Mouse (Mus musculus): ENCODE data around the gene Sema5b. TPM values are rescaled to one million over a fixed set of nuclear protein-coding genes. Genes with fewer than 3 reads are reported as not detected.

Sema5b gene
- polyA plus RNA-seq (2012; rRNA removed): 6.5 and 8.3 TPM in 2 replicates

DNA sequence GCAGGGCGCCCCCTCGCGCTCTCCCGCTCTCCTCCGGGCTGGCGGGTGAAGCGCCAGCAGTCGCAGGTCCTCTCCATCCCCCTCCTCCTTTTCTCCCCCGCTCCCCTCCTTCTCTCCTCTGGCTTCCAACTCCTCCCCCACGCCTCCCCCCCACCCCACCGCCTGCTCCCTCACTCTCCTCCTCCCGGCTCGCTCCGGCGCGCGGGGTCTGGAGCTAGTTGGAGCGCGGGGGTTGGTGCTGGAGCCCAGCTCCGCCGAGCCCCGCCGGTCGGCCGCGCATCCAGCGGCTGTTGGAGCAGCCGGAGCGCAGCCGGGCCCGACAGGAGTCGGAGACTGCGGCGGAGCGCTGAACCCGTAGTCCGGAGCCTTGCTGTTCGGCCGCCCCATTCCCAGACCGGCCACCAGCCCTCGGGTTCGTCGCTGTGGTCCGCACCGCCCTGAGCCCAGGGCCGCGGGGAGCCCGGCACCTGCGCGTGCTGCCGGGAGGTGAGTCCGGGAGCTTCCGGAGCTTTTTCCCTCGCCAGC, at the start of gene Sema5b:
Sema5b (plus strand) TSS at position 29 of the 525 bp plus-strand sequence.
- DNase-seq (ENCODE audit: low read depth): no peak

DNA sequence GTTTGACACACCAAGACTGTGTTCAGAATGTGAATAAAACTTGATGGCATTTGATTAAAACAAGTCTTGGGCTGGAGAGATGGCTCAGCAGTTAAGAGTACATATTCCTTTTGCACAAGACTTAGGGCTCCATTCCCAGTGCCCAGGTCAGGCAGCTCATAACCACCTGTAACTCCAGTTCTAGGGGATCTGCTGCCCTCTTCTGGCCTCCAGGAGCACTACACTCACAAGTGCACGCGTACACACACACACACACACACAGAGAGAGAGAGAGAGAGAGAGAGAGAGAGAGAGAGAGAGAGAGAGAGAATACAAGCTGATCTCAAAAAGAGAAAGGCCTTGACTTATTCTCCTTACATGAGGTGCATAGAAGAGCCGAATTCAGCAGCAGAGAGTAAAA, 40.6 kb upstream of the Sema5b start:
- DNase-seq (ENCODE audit: low read depth): no peak

DNA sequence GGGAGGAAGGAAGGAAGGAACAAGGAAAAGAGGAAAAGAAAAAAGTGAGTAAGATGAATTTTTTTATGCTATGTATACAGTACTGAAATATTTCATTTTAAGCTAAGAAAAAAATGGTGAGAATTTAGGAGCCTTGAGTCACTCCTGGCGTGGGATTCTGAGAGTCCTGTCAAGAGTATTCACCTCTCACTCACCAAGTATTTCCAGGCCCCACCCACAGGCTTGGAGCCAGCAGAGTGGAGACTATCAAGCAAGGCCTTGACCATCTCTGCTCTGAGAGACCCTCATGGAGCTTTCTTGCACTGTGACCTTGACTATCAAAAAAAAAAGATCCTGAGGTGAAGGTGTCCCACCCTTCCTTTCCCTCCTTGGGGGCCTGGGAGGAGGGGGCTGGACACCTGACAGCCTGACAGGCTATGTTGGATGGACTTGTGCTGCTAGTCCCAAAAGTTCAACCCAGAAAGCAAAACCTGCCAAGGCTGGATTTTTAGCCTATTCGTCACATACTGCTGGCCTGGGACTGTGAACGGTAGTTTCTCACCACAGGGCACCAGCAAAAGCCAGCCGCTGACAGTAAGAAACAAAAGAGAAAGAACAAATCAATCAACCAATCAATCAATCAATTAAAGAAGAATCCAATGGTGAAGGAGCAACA, 39.7 kb upstream of the Sema5b start:
- DNase-seq (ENCODE audit: low read depth): no peak

DNA sequence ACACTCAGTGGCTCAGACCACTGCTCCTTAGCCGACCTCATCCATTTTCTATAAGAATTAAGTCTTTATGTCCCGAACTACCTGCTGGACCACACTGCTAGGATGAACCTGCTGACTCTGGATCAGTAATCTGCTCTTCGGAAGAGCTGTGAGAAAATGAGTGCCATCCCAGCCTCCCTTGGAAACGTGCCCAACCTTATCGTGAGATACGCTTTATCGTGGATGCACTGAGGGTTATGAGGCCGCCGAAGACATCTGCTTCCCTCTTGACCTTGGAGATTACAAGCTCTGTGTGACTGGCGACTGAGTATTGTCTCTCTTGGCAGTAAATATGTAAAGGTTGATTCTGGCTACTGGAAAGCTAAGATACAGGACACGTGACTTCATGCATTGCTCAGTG, 38.5 kb upstream of the Sema5b start:
- no peak for DNase-seq (ENCODE audit: low read depth)

DNA sequence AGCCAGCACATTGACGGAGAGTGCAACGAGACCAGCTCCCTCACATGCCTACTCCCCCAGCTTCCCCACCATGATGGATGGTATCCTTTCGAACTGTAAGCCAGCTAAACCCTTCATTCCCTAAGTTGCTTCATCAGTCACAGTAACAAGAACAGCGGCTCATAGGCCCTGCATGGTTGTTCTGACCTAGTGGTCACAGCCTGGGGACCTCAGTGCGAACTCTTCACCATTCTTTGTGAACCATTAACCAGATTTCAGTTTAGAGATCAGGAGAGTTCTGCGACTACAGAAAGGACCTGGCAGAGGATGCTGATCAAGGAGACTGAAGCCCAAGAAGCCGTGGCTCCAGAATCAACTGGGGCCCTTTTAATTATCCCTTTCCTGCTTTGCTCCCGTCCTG, 36.7 kb upstream of the Sema5b start:
- DNase-seq (ENCODE audit: low read depth): no peak

DNA sequence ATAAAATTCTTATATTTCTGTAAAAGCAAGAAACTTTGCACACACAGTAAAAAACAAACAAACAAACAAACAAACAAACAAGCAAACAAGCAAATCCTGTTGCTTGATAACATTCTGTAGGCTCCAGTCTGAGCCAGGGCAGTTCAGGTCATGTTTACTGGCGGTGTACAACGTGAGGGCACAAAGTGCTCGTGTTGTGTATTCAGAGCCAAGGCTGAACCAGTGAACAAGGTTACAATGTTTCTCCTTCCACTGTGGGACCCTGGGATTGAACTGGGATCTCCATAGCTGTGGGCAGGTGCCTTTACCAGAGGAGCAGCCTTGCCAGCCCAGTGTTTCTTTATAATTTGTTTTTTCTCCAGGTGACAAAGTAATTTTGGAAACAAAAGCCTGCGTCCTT, 35.2 kb upstream of the Sema5b start:
- no peak for DNase-seq (ENCODE audit: low read depth)

DNA sequence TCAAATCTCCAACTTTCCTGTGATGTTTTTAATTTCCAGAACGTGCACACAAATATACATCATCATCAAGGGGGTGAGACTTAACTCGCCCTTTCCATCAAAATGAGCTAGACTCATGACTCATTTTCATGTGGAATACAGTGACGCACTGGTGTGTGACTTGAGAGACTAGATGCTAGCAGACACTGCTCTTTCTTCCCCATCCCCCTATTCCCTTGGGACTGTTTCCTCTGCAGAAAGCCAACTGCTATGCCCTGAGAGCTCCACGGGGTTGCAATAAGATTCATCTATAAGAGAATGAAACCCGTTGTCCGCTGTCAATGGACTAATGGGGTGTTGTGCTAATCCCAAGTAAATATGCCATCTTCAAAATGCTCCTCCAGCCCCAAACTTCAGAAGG, 32.4 kb upstream of the Sema5b start:
- DNase-seq (ENCODE audit: low read depth): no peak

DNA sequence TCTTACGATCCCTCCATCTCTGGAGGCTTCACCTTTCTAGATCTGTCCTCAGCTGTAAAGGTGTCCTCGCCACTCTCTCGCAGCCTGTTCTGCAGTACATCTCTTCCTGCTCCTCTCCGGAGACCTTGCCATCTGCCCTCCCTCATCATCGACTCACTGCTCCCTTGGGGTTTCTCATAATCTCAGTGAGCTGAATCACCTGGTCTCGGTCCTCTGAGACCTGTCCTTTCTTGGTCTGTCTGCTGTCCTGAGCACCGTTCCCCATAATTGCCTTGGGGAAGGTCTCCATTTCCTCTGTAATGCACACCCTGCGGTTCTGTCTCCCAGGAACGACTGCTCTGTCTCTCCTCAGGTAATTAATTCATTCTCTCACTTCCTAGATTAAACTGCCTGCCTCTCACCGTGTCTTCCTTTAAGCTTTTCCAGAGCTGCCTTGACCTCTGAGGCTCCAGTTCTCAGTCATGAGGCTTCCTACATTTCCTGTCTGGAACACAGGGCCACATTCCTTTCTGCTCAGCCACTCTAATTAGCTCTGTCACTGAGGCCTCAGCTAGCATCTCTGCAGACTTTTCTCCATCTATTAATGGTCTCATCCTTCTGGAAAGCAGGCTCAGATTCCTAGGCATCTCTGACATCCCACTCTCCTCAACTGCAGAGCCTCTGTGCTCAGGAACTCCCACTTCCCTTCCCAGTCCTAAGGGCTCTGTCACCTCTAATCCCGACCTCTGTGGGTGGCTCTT, 31.4 kb upstream of the Sema5b start:
- DNase-seq (ENCODE audit: low read depth): no peak

DNA sequence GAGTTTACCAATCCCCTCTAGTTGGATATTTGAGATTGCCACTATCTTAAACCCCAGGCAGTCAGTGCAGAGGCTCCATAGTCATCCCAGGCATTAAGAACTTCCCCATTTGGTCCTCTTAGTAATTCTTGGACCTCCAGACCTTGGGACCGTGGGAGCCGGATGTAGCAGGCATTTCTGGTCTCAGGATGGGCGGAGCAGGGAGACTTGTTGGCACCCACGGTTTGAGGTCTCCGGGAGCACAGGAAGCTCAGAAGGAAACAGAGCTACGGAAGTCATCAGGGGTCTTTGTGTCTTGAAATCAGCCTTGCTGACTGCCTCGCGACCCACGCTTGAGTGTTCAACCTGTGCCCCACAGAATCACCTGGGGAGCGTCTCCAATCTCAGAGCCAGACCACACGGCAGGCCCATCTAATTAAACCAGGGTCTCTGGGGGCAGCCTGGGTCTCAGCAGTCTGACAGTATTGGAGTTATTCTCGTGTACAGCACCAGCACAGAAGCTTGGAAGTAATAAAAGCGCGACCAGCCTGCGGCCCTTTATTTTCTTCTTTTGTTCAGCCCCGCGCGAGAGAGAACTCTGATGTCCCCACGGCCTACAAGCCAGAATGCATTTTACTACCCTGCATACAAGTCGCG, 24.9 kb upstream of the Sema5b start:
- DNase-seq (ENCODE audit: low read depth): no peak

DNA sequence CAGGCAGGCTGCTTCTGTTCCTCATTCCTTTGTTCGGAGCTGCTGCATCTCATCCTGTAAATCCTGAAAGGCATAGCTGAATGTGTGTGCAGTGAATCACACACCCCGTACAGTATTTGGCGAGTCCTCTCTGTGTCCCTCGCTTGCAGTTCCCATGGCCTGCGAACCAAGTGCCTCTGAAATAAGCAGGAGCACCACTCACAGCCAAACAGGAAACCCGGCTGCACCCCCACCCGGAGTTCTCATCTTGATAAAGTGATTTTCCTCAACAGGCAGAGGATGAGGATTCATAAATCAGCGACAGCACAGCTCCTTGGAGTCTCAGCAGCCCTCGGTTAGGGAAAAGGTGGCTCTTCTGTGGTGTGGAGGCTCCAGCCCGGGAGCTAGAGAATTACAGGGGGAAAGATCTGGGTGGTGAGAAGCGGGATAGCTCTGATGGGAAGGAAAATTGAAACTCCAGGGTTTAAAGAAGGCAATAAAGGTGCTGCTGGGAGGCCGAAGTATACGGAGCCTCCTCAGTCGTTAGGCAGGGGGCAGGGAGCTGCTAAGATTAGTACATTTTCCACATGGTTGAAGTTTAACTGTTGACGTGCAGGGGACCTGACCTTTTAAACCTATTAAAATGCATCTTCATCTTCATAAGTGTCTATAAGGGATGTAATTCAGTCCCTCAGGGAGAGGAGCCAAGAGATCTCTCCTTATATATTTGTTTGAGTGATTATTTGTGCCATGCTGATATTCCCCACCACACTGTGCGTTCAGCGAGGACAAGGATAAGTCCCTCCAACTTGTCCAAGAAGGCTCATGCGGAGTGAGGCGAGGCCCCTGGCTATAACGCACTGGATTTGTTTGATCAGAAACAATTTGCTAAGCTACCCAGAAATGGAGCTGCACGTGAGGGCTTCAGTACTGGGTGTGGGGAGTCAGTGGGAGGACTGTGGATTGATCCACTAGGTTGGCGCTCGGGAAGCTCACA, 22.7 kb upstream of the Sema5b start:
- DNase-seq (ENCODE audit: low read depth): no peak

DNA sequence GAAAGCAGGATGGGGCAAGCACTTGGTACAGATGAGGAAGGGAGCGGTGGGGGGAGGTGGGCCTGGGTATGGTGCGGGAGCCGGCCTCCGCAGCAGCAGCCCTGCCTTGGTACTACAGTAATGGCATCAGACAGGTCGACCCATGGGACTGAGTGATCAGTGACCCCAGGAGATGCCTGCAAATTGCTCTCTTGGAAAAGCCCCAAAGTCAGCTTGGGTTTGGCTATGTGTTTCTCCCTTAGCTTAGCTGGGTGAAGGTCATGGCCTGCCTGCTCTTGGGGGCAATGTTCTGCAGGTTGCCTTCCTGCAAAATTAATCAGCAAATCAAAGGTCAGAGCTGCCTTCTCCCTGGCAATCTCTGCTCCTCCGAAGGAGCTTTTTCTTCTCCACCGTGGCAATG, 21.7 kb upstream of the Sema5b start:
- no peak for DNase-seq (ENCODE audit: low read depth)

DNA sequence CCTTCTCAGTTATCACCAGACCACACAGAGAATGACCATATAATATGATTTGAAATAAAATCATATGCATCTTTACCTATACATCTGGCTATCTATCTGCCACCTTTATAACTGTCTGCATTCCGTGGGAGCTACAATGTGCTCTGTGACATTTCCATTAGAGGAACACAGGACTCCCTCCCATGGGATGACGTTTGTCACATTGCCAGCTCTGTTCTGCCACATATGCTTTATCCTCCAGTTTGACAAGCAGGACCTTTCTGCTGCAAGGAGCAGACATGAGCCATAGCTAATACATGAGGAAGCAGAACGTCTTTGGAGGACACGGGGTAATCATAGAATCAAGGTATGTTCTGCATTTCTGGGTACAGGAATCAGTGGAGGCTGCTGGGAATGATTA, 16.7 kb upstream of the Sema5b start:
- DNase-seq (ENCODE audit: low read depth): no peak

DNA sequence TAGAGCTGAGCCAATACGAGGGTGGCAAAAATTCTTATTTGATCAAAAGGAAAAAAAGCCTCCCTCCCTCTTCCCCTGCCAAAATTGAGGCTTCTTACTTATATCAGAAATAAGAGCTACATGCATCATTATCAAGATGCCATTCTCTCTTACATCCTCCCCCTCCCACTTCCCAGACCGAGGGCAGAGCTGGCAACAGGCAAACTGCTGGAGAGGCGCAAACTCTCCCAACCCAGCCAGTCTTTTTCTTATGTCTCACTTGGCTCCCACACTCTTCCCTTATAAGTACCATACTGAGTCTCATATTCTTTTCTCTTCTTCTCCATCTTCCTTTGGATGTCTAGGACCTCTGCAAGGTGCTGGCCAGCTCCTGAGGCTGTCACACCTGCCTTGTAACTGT, 6.3 kb upstream of the Sema5b start:
- DNase-seq (ENCODE audit: low read depth): no peak

DNA sequence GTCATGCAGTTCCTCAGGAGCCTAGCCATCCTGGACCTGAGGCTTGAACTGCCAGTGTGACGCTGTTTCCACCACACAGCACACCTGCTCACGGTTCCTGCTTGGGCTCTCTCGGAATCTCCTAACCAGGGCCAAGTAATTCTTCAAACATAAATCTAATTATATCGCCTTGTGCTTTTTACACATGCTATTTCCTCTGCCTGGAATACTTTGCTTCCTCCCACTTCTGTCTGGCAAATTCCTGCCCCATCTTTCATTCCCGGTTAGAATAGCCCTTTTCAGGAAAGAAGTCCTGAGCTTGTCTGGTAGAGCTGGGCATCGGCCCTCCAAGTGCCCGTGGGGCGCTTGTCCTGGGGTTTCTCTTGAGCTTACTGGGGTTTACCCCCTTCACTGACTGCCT, 3.3 kb upstream of the Sema5b start:
- no peak for DNase-seq (ENCODE audit: low read depth)

DNA sequence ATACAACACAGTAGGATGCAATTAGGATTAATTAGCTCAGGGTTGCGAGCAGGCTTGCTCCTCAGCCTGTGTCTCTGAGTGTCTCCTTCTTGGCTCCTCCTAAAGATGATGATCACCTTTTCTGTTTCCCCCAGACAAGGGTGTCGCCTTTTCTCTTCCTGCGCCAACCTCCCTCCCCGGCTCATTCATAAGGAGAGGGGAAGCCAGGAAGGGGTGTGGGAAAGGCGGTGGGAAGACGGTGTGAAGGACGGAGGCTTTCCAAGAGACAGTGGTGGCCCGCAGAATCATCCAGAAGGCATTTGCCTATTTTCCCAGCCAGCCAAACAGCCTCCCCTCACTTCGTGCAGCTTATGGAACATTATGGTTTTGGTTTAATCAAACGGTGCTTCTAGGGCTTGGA, 1.9 kb upstream of the Sema5b start:
- DNase-seq (ENCODE audit: low read depth): no peak

DNA sequence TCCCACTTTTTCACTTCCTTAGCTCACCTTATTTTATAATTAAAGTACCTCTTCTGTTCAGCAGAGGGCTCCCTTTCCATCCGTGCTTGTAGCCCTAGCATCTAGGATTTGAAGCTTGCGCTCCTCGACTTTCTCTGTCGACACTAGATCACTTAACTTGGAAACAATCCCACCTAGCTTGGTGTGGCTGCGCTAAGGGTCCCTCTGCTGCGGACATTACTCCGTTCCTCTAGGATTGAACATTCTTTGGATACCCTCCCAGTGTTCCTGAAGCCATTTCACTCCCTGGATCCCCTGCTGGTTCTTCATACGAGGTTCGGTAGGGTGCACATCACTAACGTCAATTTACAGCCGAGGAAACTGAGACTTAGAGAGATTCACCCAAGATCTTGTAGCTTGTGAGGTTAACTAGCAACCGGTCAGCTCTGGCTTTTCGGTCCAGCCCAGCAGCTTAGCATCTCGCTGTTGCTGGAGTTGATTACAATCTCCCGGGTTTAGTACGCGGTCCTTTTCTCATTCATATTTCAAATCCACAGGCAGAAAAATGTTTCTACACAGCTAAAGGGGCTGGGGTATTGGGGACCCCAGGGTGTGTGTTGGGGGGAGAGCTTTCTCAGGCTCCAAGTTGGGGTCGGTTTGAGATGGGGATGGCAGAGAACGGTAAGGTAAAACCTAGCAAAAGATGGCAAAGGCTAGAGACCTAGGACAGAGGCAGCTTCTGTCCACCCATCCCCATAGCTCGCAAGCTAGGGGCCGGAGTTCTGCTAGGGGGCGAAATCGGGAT, 420 bp upstream of the Sema5b start:
- DNase-seq (ENCODE audit: low read depth): no peak

DNA sequence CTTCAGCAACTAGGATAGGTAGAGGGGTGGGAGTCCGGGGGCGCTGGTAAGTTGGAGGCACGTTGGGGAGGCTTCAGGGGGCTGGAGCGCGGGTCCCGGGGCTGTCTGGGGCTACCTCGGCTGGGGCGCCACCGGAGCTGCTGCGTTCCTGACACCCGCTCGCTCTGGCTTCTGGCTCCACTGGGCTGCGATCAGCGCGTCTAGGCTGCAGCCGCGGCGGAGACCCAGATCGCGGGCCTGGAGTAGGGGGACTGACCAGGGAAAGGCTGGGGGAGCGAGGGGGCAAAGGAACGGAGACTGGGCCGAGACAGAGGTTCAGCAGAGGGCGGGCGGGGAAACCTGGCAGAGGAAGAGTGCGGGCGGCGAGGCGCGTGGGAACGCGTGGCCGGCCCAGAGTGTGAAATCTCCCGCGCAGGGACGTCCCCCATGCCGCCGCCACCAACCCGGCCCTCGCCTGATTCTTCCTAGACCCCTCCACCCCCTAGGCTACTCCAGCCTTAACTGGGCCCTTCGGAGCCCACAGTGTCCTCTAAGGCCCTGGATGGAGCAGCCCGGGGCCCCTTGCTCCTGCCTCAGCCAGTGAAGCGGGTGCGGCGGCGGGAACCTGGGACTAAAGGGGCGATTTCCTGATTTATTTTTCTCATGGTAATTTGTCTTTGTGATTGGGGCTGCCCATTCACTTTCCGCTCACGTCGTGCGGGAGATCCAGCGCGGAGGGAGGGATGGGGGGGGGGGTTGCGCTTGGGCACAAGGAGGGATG, 896 bp downstream of the Sema5b start:
- no peak for DNase-seq (ENCODE audit: low read depth)

DNA sequence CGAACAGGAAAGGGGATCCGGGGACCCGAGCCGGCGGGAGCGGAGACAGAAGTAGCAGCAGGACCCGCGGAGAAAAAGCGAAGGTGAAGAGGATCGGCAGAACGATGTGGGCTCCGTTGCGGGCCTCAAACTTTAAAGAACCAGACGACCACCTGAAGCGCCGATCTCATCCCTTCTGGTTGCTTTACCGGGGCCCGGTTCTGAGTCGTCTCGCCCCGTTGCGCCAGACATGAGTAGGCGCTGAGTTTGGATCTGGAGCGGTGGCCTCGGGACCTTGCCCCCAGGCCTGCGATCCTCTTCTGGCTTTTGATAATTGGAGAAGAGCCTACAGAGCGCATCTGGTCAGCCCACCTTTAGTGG, 1.5 kb downstream of the Sema5b start:
- DNase-seq (ENCODE audit: low read depth): no peak

DNA sequence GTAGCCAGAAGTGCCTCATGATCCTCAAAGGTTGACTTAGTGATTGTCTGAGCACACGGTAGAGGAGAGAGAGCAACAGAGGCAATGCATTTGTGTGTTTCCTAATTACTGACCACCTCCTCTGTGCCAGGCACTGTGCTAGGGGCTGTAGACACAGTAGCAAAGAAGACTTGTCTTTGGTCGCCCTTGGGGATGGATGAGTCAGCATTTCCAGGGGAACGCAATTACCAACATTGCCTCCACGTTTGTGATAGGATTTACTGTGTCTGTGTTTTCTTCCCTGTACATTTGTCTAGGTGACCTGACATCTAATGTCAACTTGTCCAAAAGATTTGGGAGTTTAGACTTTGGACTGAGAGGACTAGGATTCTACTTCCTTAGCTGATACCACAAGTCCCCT, 4.8 kb downstream of the Sema5b start:
- no peak for DNase-seq (ENCODE audit: low read depth)

DNA sequence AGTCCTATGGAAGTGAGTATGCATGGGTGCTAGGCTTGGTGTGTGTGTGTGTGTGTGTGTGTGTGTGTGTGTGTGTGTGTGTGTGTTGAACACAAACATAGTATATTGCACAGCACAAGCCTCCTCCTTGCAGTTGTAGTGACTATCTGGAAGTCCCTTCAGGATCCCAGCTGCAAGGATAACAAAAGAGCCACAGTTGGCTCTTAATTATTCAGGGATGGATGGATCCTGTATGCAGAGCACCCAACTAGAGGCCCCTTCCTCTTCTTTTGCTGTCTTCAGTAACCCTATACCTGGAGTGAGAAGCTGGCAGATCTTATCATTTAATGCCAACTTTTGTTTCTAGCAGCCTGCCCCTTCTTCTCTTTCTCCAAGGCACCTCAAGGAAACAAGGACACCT, 7.0 kb downstream of the Sema5b start:
- no peak for DNase-seq (ENCODE audit: low read depth)

All from gonadal fat pad, adult 2 months (tissue).